Mouse (Mus musculus) myocyte (in vitro differentiated cells): ENCODE data around the gene Amacr.

ENCODE experiments used
- E2F4 ChIP-seq: IDR thresholded peaks from one replicate; pipeline ENCODE4 v1.6.1; 2011; ENCODE audit warnings: mild to moderate bottlenecking, control low read depth, moderate library complexity; ENCODE audit not compliant: insufficient read depth
- MAX ChIP-seq: IDR thresholded peaks from one replicate; pipeline ENCODE4 v1.6.1; 2011; ENCODE audit warnings: low read depth, mild to moderate bottlenecking, control low read depth
- MYOG ChIP-seq, 3 experiments: IDR thresholded peaks; one replicate each; pipeline ENCODE4 v1.6.1; 2011; ENCODE audit warnings: control low read depth in 2 of 3, low read depth in 2 of 3, mild to moderate bottlenecking in 2 of 3; ENCODE audit not compliant: insufficient read length in 2 of 3, control insufficient read depth in 1 of 3, insufficient read depth in 1 of 3
- POLR2A ChIP-seq: IDR thresholded peaks from one replicate; pipeline ENCODE4 v1.6.1; 2011; ENCODE audit warnings: low read depth, mild to moderate bottlenecking, control low read depth, moderate library complexity; ENCODE audit not compliant: insufficient read length
- POLR2AphosphoS2 ChIP-seq: IDR thresholded peaks from one replicate; pipeline ENCODE4 v1.6.1; 2011; ENCODE audit warnings: low read depth, control low read depth; ENCODE audit not compliant: insufficient read length
- REST ChIP-seq: IDR thresholded peaks from one replicate; pipeline ENCODE4 v1.6.1; 2011; ENCODE audit warnings: mild to moderate bottlenecking, control low read depth, moderate library complexity; ENCODE audit not compliant: insufficient read depth, insufficient read length
- USF1 ChIP-seq: IDR thresholded peaks from one replicate; pipeline ENCODE4 v1.6.1; 2011; ENCODE audit warnings: low read depth, mild to moderate bottlenecking, control low read depth, moderate library complexity

- TF ChIP-seq POLR2AphosphoS2 = no peak
- no peak for TF ChIP-seq MAX
- TF ChIP-seq POLR2A = no peak
- TF ChIP-seq REST = no peak
- TF ChIP-seq USF1 = no peak
- TF ChIP-seq MYOG (IDR thresholded peaks at IDR 0.05; ENCODE audit: control insufficient read depth in 1 of 3, insufficient read depth in 1 of 3, insufficient read length in 2 of 3, low read depth in 2 of 3) = no peak
- TF ChIP-seq E2F4 = no peak
Observed at GRCm38 (mm10) chr15:11041229-11041628, 59.7 kb downstream of the Amacr start.
